Mouse (Mus musculus) CH12.LX (cell line): ENCODE results near the gene Sec31a. TPM values are rescaled to one million over a fixed set of nuclear protein-coding genes. Genes with fewer than 3 reads are reported as not detected.
A peak's percentile ranks its signal among the peaks of the same experiment; 100 is the strongest.

Experiments used
- DNase-seq: peaks from one replicate; pipeline ENCODE4 v3.0.0-alpha.2; 2013; ENCODE audit errors: extremely low read depth
- H3K27ac ChIP-seq: 2 replicates; pipeline ENCODE4 v1.5.1; 2012; ENCODE audit warnings: low read depth, mild to moderate bottlenecking, control low read depth, moderate library complexity; ENCODE audit not compliant: insufficient read depth
- H3K27me3 ChIP-seq: replicated peaks from 2 replicates; pipeline ENCODE3; 2012; ENCODE audit warnings: inconsistent platforms
- H3K36me3 ChIP-seq, 2 experiments: replicated peaks in 1 of 2; 2 replicates each; pipeline versions ENCODE3 to v1.6.1; 2012; ENCODE audit warnings: inconsistent platforms in 1 of 2, low read length in 1 of 2, mild to moderate bottlenecking in 1 of 2, mixed read lengths in 1 of 2, moderate library complexity in 1 of 2; ENCODE audit not compliant: control insufficient read depth in 1 of 2, insufficient read depth in 1 of 2
- H3K4me1 ChIP-seq, 2 experiments: 2 replicates each; pipeline ENCODE4 v1.6.1; 2012; ENCODE audit warnings: inconsistent platforms in 1 of 2, moderate library complexity in 1 of 2; ENCODE audit not compliant: insufficient read depth in 2 of 2, control insufficient read depth in 1 of 2
- H3K4me2 ChIP-seq: 2 replicates; pipeline ENCODE4 v1.6.1; 2012; ENCODE audit warnings: low read depth, mild to moderate bottlenecking, control low read depth; ENCODE audit not compliant: poor library complexity, insufficient read depth, severe bottlenecking
- H3K4me3 ChIP-seq, 3 experiments: fragments of 150-350 bp in 1 of 3; sonication (generic) in 1 of 3; replicated peaks in 1 of 3; 2 replicates each; pipeline versions ENCODE3 to v1.5.1; 2011 to 2012; ENCODE audit warnings: low read depth in 2 of 3, low read length in 2 of 3, mild to moderate bottlenecking in 2 of 3, moderate library complexity in 2 of 3, control low read depth in 1 of 3, improper control_type of control experiment in 1 of 3, inconsistent platforms in 1 of 3, mixed read lengths in 1 of 3; ENCODE audit not compliant: poor library complexity in 1 of 3
- H3K79me2 ChIP-seq: replicated peaks from 2 replicates; pipeline ENCODE4 v1.6.1; 2012; ENCODE audit warnings: mild to moderate bottlenecking, moderate library complexity; ENCODE audit not compliant: control insufficient read depth, poor library complexity, insufficient read depth, severe bottlenecking; ENCODE audit errors: extremely low read depth
- H3K9ac ChIP-seq: 2 replicates; pipeline ENCODE4 v1.6.1; 2012; ENCODE audit warnings: low read depth, mild to moderate bottlenecking, control low read depth, moderate library complexity; ENCODE audit not compliant: insufficient read depth
- H3K9me3 ChIP-seq: replicated peaks from 2 replicates; pipeline ENCODE3; 2012; ENCODE audit warnings: low read length, inconsistent platforms, mixed read lengths
- CTCF ChIP-seq, 2 experiments: IDR thresholded peaks in 1 of 2; conservative IDR thresholded peaks in 1 of 2; 2 replicates each; pipeline ENCODE4 v1.5.1; 2011 to 2012; ENCODE audit warnings: low read depth in 2 of 2, low read length in 2 of 2, improper control_type of control experiment in 1 of 2, inconsistent platforms in 1 of 2, mild to moderate bottlenecking in 1 of 2, moderate library complexity in 1 of 2
- ELF1 ChIP-seq: IDR thresholded peaks from 2 replicates; pipeline ENCODE4 v1.6.1; 2014; ENCODE audit warnings: low read depth, mild to moderate bottlenecking, inconsistent platforms, low read length, improper control_type of control experiment
- EP300 ChIP-seq: IDR thresholded peaks from 2 replicates; pipeline ENCODE4 v1.6.1; 2011; ENCODE audit warnings: low read length, improper control_type of control experiment
- HCFC1 ChIP-seq: IDR thresholded peaks from 2 replicates; pipeline ENCODE4 v1.6.1; 2012; ENCODE audit warnings: low read depth, mild to moderate bottlenecking, inconsistent platforms, low read length, improper control_type of control experiment
- IRF4 ChIP-seq: IDR thresholded peaks from 2 replicates; pipeline ENCODE4 v1.6.1; 2014; ENCODE audit warnings: low read depth, mild to moderate bottlenecking, inconsistent platforms, low read length, improper control_type of control experiment
- KAT2A ChIP-seq: IDR thresholded peaks from 2 replicates; pipeline ENCODE4 v1.6.1; 2012; ENCODE audit warnings: low read length, improper control_type of control experiment, inconsistent platforms; ENCODE audit not compliant: insufficient replicate concordance
- MAX ChIP-seq: IDR thresholded peaks from 2 replicates; pipeline ENCODE4 v1.6.1; 2011; ENCODE audit warnings: low read length, improper control_type of control experiment
- MAZ ChIP-seq: IDR thresholded peaks from 2 replicates; pipeline ENCODE4 v1.6.1; 2012; ENCODE audit warnings: low read depth, mild to moderate bottlenecking, inconsistent platforms, low read length, improper control_type of control experiment, moderate library complexity
- MEF2A ChIP-seq: IDR thresholded peaks from 2 replicates; pipeline ENCODE4 v1.6.1; 2014; ENCODE audit warnings: low read depth, mild to moderate bottlenecking, inconsistent platforms, low read length, improper control_type of control experiment, borderline replicate concordance
- PAX5 ChIP-seq: IDR thresholded peaks from 2 replicates; pipeline ENCODE4 v1.6.1; 2012; ENCODE audit warnings: low read length, inconsistent platforms, mixed read lengths
- POLR2A ChIP-seq: IDR thresholded peaks from 2 replicates; pipeline ENCODE4 v1.6.1; 2011; ENCODE audit warnings: low read depth, mild to moderate bottlenecking, improper control_type of control experiment, low read length
- POLR2AphosphoS2 ChIP-seq: IDR thresholded peaks from 2 replicates; pipeline ENCODE4 v1.6.1; 2011; ENCODE audit warnings: low read depth, low read length, improper control_type of control experiment
- RAD21 ChIP-seq: IDR thresholded peaks from 2 replicates; pipeline ENCODE4 v1.6.1; 2011; ENCODE audit warnings: low read depth, mild to moderate bottlenecking, low read length, improper control_type of control experiment, moderate library complexity
- RCOR1 ChIP-seq: conservative IDR thresholded peaks from 2 replicates; pipeline ENCODE4 v1.6.1; 2012; ENCODE audit warnings: low read depth, mild to moderate bottlenecking, inconsistent platforms, low read length, improper control_type of control experiment
- SMC3 ChIP-seq: IDR thresholded peaks from 2 replicates; pipeline ENCODE4 v1.6.1; 2011; ENCODE audit warnings: low read depth, low read length, improper control_type of control experiment
- TBP ChIP-seq: conservative IDR thresholded peaks from 2 replicates; pipeline ENCODE4 v1.6.1; 2011; ENCODE audit warnings: low read depth, low read length, improper control_type of control experiment
- TCF12 ChIP-seq: IDR thresholded peaks from 2 replicates; pipeline ENCODE4 v1.6.1; 2014; ENCODE audit warnings: low read depth, mild to moderate bottlenecking, inconsistent platforms, low read length, improper control_type of control experiment
- USF1 ChIP-seq: IDR thresholded peaks from 2 replicates; pipeline ENCODE4 v1.6.1; 2014; ENCODE audit warnings: low read depth, mild to moderate bottlenecking, inconsistent platforms, low read length, improper control_type of control experiment
- ZC3H11A ChIP-seq: IDR thresholded peaks from 2 replicates; pipeline ENCODE4 v1.6.1; 2012; ENCODE audit warnings: low read depth, mild to moderate bottlenecking, inconsistent platforms, low read length, improper control_type of control experiment
- ZMIZ1 ChIP-seq: IDR thresholded peaks from 2 replicates; pipeline ENCODE4 v1.6.1; 2012; ENCODE audit warnings: low read depth, mild to moderate bottlenecking, inconsistent platforms, low read length, improper control_type of control experiment
- ZNF384 ChIP-seq: IDR thresholded peaks from 2 replicates; pipeline ENCODE4 v1.6.1; 2012; ENCODE audit warnings: low read depth, low read length, improper control_type of control experiment, inconsistent platforms
- dilution Hi-C: fragments of 300-500 bp; cut with MboI; formaldehyde crosslinking; loops from 2 replicates; pipeline ENCODE4 v1.14.3; 2020; ENCODE audit warnings: low sequenced_read_pairs; ENCODE audit not compliant: extremely low pct_unique_long_range_greater_than_20kb, extremely low pct_ligation_motif_present
- in situ Hi-C: fragments of 300-500 bp; cut with MboI; formaldehyde crosslinking; loops from 3 replicates; pipeline ENCODE4 v1.14.3; 2019; ENCODE audit warnings: low sequenced_read_pairs, low pct_ligation_motif_present, low pct_unique_long_range_greater_than_20kb, mixed read lengths
- polyA plus RNA-seq: library from polyadenylated mRNA; unstranded; fragments of >175 nt; gene quantifications from 2 replicates; pipeline ENCODE4 v1.2.1, GENCODE M21; 2012; ENCODE audit warnings: low read depth; ENCODE audit not compliant: insufficient read length
- total RNA-seq, 2 experiments: library from RNA; depleted of rRNA; stranded (reverse); fragments of 300-350 nt in 1 of 2; fragments of >200 nt in 1 of 2; gene quantifications; 2 replicates each; pipeline ENCODE4 v1.2.3; 2012 to 2014

Gene Sec31a
- total and polyA plus RNA-seq, 3 experiments = 48.5 to 161 (median 52.2) TPM

GRCm38 (mm10) chr5:100335581-100336080 lies 80.4 kb downstream of the Sec31a start:
- no peaks in the 10 kb centered on the region for H3K36me3 ChIP-seq
- no peak for TF ChIP-seq POLR2AphosphoS2
- TF ChIP-seq SMC3 = no peak
- no peak for TF ChIP-seq ZMIZ1
- no peak for TF ChIP-seq ZNF384
- no peak for TF ChIP-seq KAT2A
- TF ChIP-seq USF1 = no peak
- TF ChIP-seq MEF2A = no peak
- TF ChIP-seq IRF4 = no peak
- no peak for TF ChIP-seq RAD21
- no peak for TF ChIP-seq MAX
- TF ChIP-seq ELF1 = no peak
- TF ChIP-seq RCOR1 = no peak
- no peak for TF ChIP-seq MAZ
- TF ChIP-seq PAX5 = no peak
- no peak for TF ChIP-seq TCF12
- no peak for TF ChIP-seq ZC3H11A
- no peak for TF ChIP-seq HCFC1
- TF ChIP-seq POLR2A = no peak
- no peak for TF ChIP-seq EP300
- TF ChIP-seq TBP = no peak
- TF ChIP-seq, all 38 proteins: peak for 0
- dilution Hi-C loops = no loop called here
- no peaks in the 10 kb centered on the region for H3K9me3 ChIP-seq
- DNase-seq = no peak
- H3K79me2 ChIP-seq = no peaks in the 10 kb centered on the region
- H3K9ac ChIP-seq = no peak overlapping the region
- H3K4me3 ChIP-seq = no peak overlapping the region
- H3K27me3 ChIP-seq = no peaks in the 10 kb centered on the region
- peaks cover 14 to 43% of the 10 kb centered on the region in 2 experiments for H3K4me1 ChIP-seq
- in situ Hi-C loops = no loop called here
- no peak overlapping the region for H3K4me2 ChIP-seq
- no peak overlapping the region for H3K27ac ChIP-seq

GRCm38 (mm10) chr5:100334686-100335085 lies 81.3 kb downstream of the Sec31a start:
- Histone ChIP-seq H3K27ac (no peak overlapping the region), H3K4me3 (no peak overlapping the region), H3K36me3 (no peaks in the 10 kb centered on the region), H3K9me3 (no peaks in the 10 kb centered on the region)
- DNase-seq = no peak
- dilution Hi-C loops = no loop called here
- TF ChIP-seq MAZ (no peak), CTCF (conservative IDR thresholded peaks at IDR 0.05 in 1 of 2, IDR thresholded peaks at IDR 0.05 in 1 of 2; ENCODE audit: low read depth in 2 of 2, low read length in 2 of 2) (no peak), ZNF384 (0 out of 2 replicates have a peak, but pooled peaks have one; percentile 24)
- TF ChIP-seq, all 38 proteins: peak for 1
- peaks cover 14 to 41% of the 10 kb centered on the region in 2 experiments for H3K4me1 ChIP-seq
- in situ Hi-C loops = no loop called here
- H3K4me2 ChIP-seq = no peak overlapping the region
- H3K27me3 ChIP-seq = no peaks in the 10 kb centered on the region
- H3K79me2 ChIP-seq = no peaks in the 10 kb centered on the region
- no peak overlapping the region for H3K9ac ChIP-seq
